Mouse (Mus musculus) kidney, adult 2 months (tissue): ENCODE measurements at regions not wholly inside any gene's neighbourhood (a gene's known extent, or its start where the extent isn't known, plus 50 kb on each side); places are given as distances from the start of the nearest gene placed in this dataset.

Experiments used
- CTCF ChIP-seq: fragments of 200-500 bp; conservative IDR thresholded peaks from 2 replicates; pipeline ENCODE4 v1.5.1; 2011; ENCODE audit warnings: low read depth, mild to moderate bottlenecking, control low read depth, low read length, moderate library complexity, mixed read lengths; ENCODE audit not compliant: insufficient read depth, insufficient read length
- POLR2A ChIP-seq: fragments of 200-500 bp; IDR thresholded peaks from one replicate; pipeline ENCODE4 v1.6.1; 2011; ENCODE audit warnings: low read depth, low read length, control low read depth

DNA sequence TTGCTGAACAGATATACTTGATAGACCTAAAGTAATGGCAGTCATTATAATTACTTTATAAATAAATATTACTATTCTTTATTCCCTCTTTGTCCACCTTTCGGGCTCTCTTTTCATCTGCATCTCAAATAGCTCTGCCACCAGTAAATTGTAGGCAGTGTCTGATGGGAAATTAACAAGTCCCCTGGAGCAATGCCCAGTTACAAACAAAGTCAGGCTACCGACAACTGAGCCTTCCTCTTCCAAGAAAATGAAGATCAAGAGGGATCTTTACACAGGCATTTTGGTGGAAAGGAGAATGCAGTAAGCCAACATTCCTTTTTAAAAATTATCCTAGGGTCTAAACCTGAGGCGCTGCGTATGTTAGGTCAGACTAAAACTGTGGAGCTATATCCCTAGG is 181.3 kb upstream of the Ttc29 start:
- no peak for TF ChIP-seq CTCF
- TF ChIP-seq POLR2A = no peak
